Mouse (Mus musculus) common myeloid progenitor, adult 5-6 weeks (primary cell): ENCODE results near the gene Tesk1. TPM values are rescaled to one million over a fixed set of nuclear protein-coding genes. Genes with fewer than 3 reads are reported as not detected.

Experiments used
- ATAC-seq: replicated peaks from 2 replicates; pipeline ENCODE4 v1.8.0; 2016; ENCODE audit warnings: low read depth, mild to moderate bottlenecking, moderate TSS enrichment, inconsistent platforms; ENCODE audit not compliant: poor library complexity, severe bottlenecking
- total RNA-seq: library from RNA; stranded (forward); fragments of 200-1000, 187-1606 nt; gene quantifications from 2 replicates; pipeline ENCODE4 v1.2.3, GENCODE M21; 2017

Gene Tesk1
- 4.8 and 8.2 TPM in 2 replicates for total RNA-seq

DNA sequence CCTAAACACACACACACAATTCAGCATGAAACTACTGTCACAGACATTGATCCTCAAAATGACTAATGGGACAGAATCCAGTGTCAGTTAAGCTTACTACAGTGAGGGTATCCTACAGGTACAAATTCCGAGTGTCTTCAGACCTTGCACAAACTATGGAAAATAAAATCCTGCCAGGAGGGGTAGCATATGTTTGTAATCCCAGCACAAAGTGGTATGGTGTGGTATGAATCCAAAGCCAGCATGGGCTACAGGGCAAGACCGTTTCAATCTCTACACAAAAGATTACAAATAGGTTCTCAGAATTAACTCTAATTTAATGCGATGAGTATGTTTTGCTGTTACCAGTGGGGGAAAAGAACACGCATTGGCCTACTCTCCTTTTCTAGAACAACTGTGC is at the start of gene Tesk1:
Gene Tesk1 (plus strand): TSS at position 301 of the 400 bp plus-strand sequence.
- ATAC-seq, result no peak

GRCm38 (mm10) chr4:43394345-43394891 is 47.3 kb upstream of the Tesk1 start:
- no peak for ATAC-seq

- ATAC-seq, result no peak
Measured at GRCm38 (mm10) chr4:43395147-43395546, 46.6 kb upstream of the Tesk1 start.

- ATAC-seq, result no peak
Measured at GRCm38 (mm10) chr4:43395836-43396235, 45.9 kb upstream of the Tesk1 start.

DNA sequence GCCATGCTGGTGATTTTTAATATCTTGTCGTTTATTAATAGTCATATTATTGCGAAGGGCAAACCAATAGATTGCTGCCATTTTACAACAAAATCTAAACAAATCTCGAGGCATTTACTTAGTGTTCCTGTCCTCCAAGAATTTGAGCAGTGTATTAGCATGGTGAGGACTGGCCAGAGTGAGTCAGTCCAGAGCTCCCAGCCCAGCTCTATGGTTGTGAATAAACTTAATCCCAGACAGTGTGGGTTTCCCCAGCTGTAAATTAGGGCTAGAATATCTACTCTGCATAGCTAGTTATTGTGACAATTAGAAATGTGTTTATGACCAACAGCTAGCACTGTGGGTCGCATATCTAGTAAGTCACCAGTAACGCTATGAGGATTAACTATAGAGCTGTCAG is 45.4 kb upstream of the Tesk1 start:
- no peak for ATAC-seq

DNA sequence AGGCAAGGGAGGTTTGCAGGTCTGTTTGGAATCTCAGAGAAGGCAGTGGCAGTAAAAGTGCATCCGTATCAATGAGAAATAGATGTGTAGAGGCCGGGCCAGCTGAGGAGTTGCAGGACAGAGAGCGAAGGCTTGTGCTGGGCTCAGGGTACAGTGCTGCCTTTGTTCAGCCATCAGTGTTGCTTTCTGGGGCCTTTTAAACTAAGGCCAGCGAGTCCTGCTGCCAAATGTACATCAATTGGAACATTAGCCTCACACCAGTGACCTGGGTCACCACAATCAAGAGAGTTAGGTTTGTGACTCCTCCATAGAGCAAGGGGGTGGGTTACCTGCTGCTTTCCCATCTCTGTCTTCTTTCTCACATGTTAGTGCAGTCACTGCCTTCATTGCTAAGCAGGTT is 43.7 kb upstream of the Tesk1 start:
- no peak for ATAC-seq

GRCm38 (mm10) chr4:43398829-43399331 is 42.9 kb upstream of the Tesk1 start:
- ATAC-seq, result no peak

GRCm38 (mm10) chr4:43399391-43400131 is 42.2 kb upstream of the Tesk1 start:
- ATAC-seq, result no peak

GRCm38 (mm10) chr4:43400976-43401375 is 40.8 kb upstream of the Tesk1 start:
- no peak for ATAC-seq

DNA sequence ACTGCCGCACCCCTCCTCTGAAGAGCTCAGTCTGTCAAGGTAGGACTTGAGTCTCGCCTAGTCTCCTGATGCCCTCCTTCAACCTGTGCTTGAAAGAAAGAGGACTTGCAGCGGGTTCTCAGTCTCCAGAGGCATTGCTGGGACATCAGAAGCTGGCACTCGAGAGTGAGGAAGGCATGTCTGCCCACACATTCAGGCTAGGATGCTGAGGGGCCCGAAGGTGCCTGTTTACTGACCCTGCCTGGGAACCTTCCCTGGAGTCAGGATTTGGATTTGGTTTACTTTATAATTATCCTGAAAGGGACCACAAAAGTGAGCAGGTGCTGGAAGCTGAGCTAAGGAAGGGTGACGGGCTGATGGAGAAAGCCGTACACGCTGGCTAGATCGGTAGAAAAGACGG is 40.3 kb upstream of the Tesk1 start:
- no peak for ATAC-seq

DNA sequence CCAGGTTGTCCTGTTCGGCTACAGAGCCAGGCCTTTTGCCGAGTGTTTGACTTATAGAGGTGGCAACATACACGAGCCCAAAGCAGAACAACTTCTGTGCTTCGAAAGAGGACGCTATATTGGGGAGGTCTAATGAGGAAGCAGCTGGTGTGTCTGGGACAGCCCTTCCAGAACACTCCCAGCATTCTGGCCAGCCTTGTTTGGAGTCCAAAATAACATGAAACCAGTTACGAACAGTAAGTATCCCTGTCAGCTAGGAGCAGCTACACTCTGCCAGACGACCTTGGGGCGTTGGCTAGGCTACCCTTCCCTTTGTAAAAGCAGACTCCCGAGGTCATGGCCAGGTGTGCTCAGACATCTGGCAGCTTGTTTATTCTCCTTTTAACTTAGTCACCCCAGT is 39.5 kb upstream of the Tesk1 start:
- no peak for ATAC-seq

DNA sequence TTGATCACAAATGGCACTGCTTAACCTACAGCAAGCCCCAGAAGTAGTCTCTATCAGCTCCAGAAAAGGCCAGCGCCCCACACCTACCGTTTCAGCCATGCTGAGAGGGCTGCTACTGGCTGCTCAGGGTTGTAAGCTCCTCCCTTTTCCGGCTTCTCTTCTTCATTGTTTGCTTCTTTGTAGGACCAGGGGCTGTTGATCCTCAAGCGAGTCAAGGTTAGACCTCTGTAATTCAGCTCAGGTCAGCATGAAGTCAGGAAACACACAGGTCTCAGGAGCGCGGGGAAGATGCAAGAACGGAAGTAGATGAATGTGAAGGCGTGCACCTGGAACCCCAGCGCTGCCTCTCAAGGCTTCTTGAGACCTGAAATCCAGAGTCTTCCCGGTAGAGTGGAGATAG is 37.0 kb upstream of the Tesk1 start:
- no peak for ATAC-seq

GRCm38 (mm10) chr4:43406162-43406971 is 35.4 kb upstream of the Tesk1 start:
- peak; percentile 88 for ATAC-seq

DNA sequence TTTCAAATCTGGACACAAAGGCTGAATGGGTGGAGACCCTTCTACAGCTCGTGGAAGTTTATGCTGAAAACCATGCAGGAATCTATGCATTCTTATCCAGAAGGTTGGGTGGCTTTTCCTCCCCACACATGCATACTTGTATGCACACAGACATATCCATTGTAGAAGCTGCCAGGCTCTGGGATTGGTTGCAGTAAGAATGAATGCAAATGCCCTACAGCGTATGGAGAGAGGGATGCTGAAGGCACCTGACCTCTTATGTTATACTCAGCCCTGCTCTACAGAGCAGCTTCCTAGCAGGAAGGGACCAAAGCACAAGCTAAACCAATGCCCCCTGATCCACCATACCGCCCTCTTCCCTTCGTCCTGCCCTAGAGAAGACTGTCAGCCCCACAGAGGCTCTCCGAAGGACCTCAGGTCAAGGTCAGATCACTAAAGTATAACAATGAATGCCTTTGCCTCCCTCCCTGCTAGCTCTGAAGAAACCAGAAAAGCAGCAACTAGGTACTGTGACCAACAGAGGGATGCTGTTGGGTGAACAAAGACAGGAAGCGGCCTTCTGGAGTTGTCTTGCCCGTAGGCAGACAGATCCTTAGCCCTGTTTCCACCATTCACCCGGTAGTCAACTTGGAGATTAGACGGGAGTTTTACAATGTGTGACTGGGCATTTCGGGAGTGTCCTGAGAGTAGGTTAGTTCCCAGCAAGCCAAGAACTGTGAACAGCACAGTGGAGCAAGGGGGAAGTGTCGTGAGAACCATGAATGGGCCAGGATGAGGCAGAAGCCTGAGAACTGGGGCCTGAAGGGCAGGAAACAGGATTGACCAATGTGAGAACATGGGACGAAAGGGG is 34.4 kb upstream of the Tesk1 start:
- no peak for ATAC-seq

- ATAC-seq, result no peak
Measured at GRCm38 (mm10) chr4:43414761-43415160, 27.0 kb upstream of the Tesk1 start.

DNA sequence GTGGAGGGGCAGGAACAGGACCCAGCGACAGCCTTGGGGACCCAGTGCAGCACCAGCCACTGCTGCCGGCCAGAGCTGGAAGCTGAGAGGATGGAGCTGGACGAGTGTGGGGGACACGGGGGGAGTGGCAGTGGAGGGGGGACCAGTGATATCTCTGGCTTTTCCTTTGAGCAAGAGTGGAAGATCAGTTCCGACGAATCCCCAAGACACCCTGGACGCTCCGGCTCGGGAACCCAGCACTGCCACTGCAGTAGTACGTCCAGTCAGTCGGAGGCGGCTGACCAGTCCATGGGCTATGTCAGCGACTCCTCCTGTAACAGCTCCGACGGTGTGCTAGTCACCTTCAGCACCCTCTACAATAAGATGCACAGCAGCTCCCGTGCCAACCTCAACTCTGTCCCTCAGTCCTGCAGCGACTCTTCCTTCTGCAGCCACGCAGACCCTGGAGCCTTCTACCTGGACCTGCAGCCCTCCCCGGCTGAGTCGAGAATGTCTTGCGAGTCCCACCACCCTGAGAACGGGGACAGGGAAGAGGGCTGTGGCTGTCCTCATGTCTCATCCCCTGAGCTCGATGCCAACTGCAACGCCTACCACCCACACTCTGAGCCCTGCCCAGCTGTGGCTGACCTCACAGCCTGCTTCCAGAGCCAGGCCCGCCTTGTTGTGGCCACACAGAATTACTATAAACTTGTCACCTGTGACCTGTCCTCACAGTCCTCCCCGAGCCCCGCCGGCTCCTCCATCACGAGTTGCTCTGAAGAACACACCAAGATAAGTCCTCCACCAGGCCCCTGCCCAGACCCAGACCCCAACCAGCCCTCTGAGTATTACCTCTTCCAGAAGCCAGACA is 26.3 kb upstream of the Tesk1 start:
- ATAC-seq, result no peak

GRCm38 (mm10) chr4:43416071-43416490 is 25.7 kb upstream of the Tesk1 start:
- ATAC-seq, result no peak

GRCm38 (mm10) chr4:43417269-43418062 is 24.3 kb upstream of the Tesk1 start:
- peak; percentile 68 for ATAC-seq
